Mouse (Mus musculus) cerebral cortex, adult 2 months (tissue): ENCODE results near the gene Hist1h3e.

Source experiments
- WGBS: fragments of 180-500 bp; shearing (Covaris S2); methylation state at CpG from one replicate; pipeline ENCODE4 v1.1.7; 2018; 5-methylcytosine and 5-hydroxymethylcytosine counted together

The Hist1h3e gene

DNA sequence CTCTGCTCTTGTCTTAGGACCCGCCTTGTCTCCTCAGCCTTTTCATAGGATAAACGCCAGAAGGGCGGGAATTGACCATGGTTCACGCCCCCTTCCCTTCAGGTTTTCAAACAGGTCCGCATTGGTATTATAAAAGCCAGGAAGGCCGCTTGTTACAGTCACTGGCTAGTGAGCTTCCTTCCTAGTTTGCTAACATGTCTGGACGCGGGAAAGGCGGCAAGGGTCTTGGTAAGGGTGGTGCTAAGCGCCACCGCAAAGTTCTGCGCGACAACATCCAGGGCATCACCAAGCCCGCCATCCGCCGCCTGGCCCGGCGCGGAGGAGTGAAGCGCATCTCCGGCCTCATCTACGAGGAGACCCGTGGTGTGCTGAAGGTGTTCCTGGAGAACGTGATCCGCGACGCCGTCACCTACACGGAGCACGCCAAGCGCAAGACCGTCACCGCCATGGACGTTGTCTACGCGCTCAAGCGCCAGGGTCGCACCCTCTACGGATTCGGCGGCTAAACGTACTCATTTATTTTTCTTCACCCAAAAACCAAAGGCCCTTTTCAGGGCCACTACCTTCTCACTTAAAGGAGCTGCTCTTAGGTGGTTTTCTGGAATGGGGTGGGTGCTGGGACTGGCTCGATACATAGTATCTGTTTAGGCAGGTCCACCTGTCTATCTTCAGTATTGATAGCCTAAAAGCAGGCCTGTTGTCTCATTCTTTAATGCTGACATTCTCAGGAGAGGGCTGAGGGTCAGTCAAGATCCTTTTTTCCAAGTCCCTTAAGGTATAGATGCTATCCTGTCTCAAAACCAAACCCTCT, 19.4 kb upstream of the Hist1h3e start, which contains the start of gene Hist1h4d:
Gene Hist1h4d (plus strand): TSS at position 191 of the 811 bp plus-strand sequence.
- under 1% methylated on average over 43 of the region's 43 CpGs for WGBS

DNA sequence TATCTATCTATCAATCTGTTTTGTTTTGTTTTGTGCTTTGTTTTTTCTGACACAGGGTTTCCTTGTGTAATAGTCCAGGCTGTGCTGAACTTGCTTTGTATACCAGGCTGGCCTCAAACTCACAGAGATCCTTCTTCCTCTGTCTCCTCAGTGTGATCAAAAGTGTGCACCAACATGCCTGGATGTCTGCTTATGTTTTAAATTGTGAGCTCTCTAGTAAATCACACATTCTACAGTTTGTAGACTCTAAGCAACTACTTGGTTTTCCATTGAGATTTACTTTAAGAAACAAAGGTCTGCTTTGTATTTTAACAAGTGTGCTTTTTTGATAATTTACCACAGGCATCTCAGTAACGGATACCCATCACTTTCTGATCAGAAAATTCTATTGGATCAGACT, 15.7 kb upstream of the Hist1h3e start:
- WGBS: 95% methylated on average over 1 of the region's 1 CpGs

DNA sequence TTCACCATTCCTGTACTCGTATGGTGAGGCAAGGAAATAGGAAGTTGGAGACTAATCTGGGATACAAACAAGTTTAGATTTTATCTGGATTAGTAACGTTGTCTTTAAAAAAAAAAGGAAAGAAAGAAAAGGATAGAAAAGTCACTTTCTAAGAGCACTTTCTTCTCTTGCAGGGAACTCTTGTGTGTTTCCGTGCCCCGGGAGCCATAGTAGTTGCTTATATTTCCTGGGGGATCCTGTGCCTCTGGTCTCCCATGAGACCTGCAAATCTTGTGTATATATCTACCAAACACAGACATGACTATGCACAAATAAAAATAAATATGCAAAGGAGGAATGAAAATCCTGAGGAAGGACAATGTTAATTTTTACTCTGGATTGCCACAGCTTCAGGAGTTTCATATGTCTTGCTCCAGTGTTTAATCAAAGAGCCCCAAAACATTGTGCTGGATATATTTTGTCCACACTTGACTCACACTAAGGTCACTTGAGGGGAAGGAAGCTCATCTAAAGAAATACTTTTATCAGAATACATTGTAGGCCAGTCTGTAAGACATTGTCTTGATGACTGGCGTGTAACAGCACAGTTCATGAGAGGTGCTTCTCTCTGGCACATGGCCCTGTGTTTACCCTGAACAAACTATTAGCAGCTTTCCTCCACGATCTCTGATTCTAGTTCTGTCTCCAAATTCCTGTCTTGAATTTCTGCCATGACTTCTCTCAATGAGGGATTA, 14.9 kb upstream of the Hist1h3e start:
- 66% methylated on average over 6 of the region's 6 CpGs for WGBS

DNA sequence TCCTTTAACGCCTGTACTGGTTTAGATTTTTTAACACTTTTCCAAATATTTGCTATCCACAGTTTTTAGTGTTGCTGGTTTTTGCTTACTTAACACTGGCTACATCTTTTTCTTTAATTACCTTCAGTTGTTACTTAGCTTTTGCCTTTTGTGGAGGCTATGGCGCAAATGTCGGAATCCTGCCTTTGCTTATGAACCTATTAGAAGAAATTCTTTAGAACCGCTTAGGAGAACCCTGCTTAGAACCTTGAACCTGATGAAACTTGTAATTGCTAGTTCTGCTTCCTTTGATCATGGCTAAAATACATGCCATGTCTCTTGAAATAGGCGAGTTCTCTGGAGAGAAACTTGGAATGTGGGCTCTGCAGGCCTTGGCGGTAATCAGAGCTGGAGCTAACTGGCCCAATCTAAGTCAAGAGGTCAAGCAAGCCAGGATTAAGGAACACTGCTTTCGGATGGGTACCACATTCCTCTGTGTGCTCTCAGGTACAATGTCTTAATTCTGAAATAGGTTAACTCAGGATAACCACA, 14.2 kb upstream of the Hist1h3e start:
- WGBS: 56% methylated on average over 7 of the region's 7 CpGs

DNA sequence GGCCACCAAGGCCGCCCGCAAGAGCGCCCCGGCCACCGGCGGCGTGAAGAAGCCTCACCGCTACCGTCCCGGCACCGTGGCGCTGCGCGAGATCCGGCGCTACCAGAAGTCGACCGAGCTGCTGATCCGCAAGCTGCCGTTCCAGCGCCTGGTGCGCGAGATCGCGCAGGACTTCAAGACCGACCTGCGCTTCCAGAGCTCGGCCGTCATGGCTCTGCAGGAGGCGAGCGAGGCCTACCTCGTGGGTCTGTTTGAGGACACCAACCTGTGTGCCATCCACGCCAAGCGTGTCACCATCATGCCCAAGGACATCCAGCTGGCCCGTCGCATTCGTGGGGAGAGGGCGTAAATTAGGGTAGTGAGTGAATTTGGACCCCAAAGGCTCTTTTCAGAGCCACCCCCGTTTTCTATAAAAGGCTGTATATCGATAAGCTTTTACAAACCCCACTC, 13.7 kb upstream of the Hist1h3e start:
- 3% methylated on average over 17 of the region's 40 CpGs for WGBS

DNA sequence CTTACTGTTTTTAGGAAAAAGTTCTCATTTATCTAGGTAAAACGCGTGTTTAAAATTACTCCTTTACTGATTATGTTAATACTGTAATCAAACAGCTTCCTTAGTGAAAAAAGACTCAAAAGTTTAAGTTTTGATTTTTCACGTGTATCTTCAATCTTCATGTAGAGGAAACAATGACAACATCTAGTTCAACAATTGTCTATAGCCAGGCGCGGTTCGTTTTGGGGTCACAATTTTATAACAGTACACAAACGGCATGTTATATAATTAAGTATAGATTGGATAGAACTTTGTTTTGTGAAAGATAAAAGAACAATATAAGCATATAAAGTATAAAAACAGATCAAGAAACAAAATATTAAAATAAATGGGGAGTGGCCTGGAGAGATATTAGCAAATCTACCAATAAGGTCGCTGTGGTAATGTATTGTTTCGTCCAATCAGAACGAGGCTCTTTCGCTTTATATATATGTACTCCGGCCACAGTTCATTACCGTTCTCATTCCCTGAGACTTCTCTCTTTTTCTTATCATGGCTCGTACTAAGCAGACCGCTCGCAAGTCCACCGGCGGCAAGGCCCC, 13.2 kb upstream of the Hist1h3e start, which contains the start of gene Hist1h3d:
Gene Hist1h3d (plus strand): TSS at position 493 of the 581 bp plus-strand sequence.
- 2% methylated on average over 18 of the region's 18 CpGs for WGBS

DNA sequence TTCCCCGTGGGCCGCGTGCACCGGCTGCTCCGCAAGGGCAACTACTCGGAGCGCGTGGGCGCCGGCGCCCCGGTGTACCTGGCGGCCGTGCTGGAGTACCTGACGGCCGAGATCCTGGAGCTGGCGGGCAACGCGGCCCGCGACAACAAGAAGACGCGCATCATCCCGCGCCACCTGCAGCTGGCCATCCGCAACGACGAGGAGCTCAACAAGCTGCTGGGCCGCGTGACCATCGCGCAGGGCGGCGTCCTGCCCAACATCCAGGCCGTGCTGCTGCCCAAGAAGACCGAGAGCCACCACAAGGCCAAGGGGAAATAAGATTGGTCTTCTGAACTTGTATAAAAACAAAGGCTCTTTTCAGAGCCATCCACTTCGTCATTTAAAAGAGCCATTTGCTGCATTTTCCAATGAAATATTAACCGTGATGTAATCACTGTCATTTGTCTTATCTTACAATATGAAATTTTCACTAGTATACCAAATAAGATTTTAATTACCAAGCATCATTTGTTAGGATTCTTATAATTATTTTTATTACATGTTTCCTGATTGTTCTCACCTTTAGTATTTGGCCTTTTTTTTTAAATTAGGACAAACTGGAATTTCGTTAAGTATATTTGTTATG, 12.5 kb upstream of the Hist1h3e start:
- 2% methylated on average over 12 of the region's 39 CpGs for WGBS

DNA sequence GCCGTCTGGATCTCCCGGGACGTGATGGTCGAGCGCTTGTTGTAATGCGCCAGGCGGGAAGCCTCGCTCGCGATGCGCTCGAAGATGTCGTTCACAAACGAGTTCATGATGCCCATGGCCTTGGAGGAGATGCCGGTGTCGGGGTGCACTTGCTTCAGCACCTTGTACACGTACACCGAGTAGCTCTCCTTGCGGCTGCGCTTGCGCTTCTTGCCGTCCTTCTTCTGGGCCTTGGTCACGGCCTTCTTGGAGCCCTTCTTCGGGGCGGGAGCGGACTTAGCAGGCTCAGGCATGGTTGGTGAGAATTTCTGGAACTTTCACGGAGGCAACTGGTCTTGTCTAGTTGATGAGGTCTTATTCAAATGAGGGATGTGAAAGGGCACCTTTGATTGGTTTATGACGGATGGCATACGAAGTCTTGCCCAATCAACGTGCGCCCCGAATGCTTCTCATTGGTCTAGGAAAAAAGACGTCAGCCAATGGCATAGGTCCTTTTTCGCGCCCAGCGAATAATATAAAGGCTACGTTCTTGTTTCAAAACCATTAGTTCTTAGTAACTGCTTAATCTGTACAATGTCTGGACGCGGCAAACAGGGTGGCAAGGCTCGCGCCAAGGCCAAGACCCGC, 11.8 kb upstream of the Hist1h3e start, which contains the start of the genes Hist1h2bf and Hist1h2ad:
Gene Hist1h2bf (minus strand): TSS at position 299 of the 627 bp plus-strand sequence.
Gene Hist1h2ad (plus strand): TSS at position 484 of the 627 bp plus-strand sequence.
- WGBS: under 1% methylated on average over 37 of the region's 42 CpGs

DNA sequence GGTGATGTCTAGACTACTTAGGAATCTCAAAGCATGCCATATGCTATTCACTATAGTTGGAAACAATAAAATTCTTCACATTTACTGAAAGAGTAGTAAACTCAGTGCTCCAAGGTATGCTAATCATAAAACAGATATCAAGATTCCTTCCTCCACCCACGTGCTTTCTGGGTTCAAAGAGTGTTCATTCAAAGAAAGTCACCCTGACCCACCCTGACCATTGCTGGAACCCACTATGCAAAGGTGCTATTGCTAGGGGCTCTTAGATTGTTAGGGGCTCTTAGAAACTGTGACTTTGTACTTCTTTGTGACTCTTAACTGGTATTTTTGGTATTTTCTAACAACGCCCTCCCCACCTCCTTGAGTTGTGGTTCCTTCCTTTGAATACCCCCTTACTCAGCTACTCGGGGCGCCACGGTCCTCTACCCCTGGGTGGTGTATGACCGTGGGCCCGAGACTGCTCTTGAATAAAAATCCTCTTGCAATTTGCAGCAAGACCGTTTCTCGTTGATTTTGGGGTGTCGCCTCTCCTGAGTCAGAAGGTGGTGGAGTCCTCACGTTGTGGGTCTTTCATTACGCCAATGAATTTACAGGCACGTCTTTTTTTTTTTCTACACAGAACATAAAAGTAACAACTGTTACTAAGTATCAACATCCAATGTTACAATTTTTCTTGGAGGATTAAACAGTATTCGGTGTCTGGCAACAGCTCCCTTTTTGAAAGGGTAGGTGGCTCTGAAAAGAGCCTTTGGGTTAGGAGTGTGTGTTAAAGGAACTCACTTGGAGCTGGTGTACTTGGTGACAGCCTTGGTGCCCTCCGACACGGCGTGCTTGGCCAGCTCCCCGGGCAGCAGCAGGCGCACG, 11.1 kb upstream of the Hist1h3e start:
- WGBS: 10% methylated on average over 20 of the region's 20 CpGs

DNA sequence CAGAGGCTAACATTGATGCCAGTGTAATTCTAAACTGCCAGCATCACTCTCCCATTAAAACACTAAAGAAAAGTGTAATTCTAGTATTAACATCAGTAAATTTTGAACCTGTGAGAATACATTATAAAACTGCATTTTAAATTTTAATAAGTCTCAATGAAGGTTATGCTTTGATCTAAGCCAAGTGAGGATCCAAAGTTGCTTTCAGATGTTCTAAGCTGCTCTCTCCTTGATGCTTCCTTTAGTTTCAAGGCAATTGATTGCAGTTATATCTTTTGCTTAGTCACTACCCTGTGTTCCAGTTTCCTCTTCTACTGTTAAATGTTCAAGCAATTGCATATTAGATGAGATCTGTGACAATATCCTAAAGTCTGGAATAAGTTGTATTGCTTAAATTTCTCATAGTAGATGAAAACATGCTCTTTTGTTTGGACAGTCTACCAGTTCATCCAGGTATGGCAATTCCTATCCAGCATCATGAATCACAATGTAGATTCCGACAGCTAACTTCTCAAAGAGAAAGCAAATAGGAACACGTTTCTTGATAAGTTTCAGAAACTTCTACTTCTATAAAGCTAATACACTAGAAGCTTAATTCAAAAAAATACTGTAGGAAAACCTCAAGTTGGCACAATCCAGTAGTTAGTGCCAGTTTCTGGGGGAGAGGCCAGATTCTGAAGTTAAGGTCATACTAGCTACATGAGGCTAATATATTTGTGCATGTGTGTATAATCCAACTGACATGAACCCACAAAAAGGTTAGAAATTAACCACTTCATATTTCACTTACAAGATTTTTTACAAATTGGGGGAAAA, 10.3 kb upstream of the Hist1h3e start:
- WGBS: 33% methylated on average over 2 of the region's 2 CpGs

DNA sequence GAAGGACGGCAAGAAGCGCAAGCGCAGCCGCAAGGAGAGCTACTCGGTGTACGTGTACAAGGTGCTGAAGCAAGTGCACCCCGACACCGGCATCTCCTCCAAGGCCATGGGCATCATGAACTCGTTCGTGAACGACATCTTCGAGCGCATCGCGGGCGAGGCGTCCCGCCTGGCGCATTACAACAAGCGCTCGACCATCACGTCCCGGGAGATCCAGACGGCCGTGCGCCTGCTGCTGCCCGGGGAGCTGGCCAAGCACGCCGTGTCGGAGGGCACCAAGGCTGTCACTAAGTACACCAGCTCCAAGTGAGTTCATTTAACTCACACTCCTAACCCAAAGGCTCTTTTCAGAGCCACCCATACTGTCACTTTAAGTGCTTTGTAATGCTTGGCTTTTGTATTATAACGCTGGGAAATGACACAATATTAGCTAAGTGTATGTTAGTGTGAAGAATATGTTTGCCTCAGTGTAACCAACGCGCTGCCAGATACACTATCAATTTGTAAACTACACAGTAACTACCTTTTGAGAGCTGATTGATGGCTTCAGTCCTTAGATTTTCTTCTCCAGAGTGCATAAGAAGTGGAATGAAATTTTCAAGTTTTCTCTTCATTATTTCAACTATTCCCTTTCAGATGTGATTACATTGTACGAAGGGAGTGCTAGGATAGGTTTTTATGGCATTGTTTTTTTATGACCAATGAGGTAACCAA, 9.5 kb upstream of the Hist1h3e start:
- 1% methylated on average over 18 of the region's 34 CpGs for WGBS

DNA sequence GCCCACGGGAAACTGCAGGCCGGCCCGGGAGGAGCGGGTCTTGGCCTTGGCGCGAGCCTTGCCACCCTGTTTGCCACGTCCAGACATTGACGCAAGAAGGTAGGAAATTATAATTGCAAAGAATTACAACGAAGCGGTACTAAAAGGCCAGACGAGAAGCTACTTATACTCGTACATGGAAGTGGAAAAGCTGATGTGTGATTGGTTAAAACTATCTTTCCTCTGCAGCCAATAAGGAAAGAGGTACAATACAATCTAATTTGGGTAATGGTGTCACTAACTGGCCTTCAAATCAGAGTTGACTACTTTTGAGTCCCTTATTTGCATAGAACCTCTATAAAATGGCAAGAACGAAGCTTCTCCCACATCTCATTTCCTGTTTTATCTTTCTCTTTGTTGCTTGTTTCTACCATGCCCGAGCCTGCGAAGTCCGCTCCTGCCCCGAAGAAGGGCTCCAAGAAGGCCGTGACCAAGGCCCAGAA, 8.9 kb upstream of the Hist1h3e start, which contains the start of the genes Hist1h2ae and Hist1h2bg:
Gene Hist1h2ae (minus strand): TSS at position 199 of the 482 bp plus-strand sequence.
Gene Hist1h2bg (plus strand): TSS at position 375 of the 482 bp plus-strand sequence.
- under 1% methylated on average over 18 of the region's 18 CpGs for WGBS

DNA sequence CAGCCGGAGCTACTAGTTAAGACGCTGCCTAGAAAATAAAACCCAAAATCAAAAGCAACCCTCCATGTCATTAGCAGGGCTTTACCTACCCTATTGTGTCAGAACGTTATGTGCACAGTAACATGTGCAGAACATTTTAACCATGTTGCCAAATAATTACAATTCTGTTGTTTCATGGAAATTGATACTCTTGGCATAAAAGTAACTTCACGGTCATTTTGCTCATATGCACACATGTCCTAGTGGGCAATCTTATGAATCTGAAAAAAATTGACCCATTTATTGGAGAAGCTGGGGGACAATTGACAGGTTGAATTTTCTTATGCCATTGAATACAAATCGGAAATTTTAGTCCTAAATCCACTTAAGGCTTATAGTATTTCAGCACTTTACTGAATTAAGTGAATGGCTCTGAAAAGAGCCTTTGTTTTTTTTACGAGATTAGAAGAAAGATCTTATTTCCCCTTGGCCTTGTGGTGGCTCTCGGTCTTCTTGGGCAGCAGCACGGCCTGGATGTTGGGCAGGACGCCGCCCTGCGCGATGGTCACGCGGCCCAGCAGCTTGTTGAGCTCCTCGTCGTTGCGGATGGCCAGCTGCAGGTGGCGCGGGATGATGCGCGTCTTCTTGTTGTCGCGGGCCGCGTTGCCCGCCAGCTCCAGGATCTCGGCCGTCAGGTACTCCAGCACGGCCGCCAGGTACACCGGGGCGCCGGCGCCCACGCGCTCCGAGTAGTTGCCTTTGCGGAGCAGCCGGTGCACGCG, 8.3 kb upstream of the Hist1h3e start:
- 2% methylated on average over 29 of the region's 41 CpGs for WGBS

DNA sequence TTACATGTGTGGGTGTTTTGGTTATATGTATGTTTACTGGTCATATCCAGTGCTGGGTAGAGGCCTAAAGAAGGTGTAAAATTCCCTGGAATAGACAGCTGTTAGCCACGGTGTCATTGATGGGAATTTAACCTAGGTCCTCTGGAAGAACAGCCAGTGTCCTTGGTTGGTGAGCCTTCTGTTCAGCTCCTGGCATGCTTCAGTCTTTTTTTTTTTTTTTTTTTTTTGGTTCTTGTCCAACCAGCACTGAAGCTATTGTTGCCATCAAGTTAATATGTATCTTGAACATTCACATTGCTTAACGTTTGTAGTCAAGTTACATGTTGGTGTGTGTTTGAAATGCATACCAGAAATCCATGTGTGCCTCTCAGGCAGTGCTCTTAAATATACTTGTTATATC, 2.3 kb upstream of the Hist1h3e start:
- 91% methylated on average over 2 of the region's 2 CpGs for WGBS

DNA sequence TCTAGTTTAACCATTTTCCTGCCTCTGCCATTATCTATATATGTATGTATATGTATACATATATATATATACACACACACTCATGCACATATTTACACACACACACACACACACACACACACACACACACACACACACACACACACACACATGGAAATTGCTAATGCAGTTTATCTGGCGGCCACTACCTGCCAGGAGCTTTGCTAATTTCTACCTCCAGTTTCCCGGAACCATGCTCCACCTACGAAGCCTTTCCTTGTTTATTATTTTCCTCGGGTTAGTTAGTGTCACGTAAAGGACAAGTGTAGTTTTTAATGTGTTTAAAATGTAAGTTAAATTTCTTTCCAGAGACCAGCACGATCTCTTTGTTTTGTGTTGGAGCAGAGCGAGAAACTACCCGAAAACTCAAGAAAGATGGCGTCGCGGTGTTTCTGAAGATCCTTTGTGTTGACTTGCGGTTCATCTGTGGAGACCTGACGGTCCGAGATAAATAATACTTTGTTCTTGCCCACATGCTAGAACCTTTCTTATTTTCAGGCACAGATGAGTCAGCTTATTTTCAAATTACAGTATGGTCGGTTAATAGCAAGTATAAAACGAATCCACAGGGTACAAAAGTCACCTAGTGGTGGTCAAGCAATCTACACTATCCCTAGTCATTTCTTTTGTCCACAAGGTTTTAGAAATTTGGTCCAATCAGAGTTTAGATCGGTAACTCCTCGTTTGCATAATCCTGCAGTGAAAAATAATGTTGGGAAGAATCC, 712 bp upstream of the Hist1h3e start:
- WGBS: under 1% methylated on average over 18 of the region's 18 CpGs

DNA sequence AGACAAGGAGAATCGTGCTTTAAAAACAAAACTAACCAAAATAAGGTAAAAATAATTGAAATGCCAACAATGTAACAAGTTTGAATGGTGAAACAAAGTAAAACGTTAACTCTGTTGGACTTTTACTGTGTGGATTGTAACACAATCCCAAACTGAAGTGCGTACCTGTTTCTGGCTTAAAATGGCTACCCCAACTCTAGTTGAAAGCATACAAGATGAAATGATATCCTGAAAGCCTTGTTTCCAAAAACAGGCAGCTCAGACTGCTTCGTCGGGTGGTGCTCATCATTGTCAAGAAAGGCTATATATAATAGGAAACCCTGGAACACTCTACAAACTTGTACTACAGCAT, 662 bp downstream of the Hist1h3e start:
- WGBS: 0% methylated on average over 2 of the region's 5 CpGs

DNA sequence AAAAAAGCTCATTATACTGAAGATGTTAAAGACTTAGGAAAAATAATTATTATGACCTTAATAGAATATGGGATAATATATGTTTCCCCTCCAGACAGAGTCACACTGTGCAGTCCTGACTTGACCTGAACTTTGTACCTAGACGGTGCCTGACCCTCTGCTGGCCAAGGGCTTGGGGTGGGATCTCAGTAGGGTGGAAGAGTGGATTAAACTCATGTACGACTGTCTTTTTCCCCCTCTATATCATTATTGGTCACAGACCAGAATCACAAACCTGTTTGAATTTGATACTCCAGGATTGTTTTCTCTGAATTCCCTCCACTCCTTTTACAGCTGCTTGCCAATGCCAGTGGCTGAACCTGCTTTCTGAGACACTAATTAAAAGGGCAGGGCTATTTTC, 1.5 kb downstream of the Hist1h3e start:
- WGBS: 18% methylated on average over 2 of the region's 2 CpGs
